Mouse (Mus musculus) forebrain, embryonic 16.5 days (tissue): ENCODE results near the gene Fgfr2. TPM values are rescaled to one million over a fixed set of nuclear protein-coding genes. Genes with fewer than 3 reads are reported as not detected.

ENCODE experiments used
- ATAC-seq: fragments of 200-750 bp; cut with Nextera tagmentation; 2 replicates; pipeline ENCODE4 v1.8.0; 2017; ENCODE audit warnings: mild to moderate bottlenecking, moderate library complexity
- H3K27ac ChIP-seq: fragments of 300-500 bp; sonication (generic); 2 replicates; pipeline ENCODE4 v1.5.1; 2014; ENCODE audit warnings: low read length, control low read depth
- H3K27me3 ChIP-seq: fragments of 300-500 bp; sonication (generic); replicated peaks from 2 replicates; pipeline ENCODE4 v1.6.1; 2014; ENCODE audit warnings: low read length; ENCODE audit not compliant: control insufficient read depth, insufficient read depth
- H3K36me3 ChIP-seq: fragments of 300-500 bp; sonication (generic); 2 replicates; pipeline ENCODE4 v1.6.1; 2014; ENCODE audit not compliant: control insufficient read depth, insufficient read depth
- H3K4me1 ChIP-seq: fragments of 300-500 bp; sonication (generic); replicated peaks from 2 replicates; pipeline ENCODE4 v1.6.1; 2014; ENCODE audit warnings: low read length; ENCODE audit not compliant: control insufficient read depth, insufficient read depth
- H3K4me2 ChIP-seq: fragments of 300-500 bp; sonication (generic); 2 replicates; pipeline ENCODE4 v1.6.1; 2014; ENCODE audit warnings: mild to moderate bottlenecking, low read length, control low read depth
- H3K4me3 ChIP-seq: fragments of 300-500 bp; sonication (generic); replicated peaks from 2 replicates; pipeline ENCODE4 v1.5.1; 2014; ENCODE audit warnings: mild to moderate bottlenecking, low read length, control low read depth
- H3K9ac ChIP-seq: fragments of 300-500 bp; sonication (generic); replicated peaks from 2 replicates; pipeline ENCODE4 v1.6.1; 2014; ENCODE audit warnings: low read depth, low read length, control low read depth
- H3K9me3 ChIP-seq: fragments of 300-500 bp; sonication (generic); 2 replicates; pipeline ENCODE4 v1.6.1; 2016; ENCODE audit warnings: low read length; ENCODE audit not compliant: control insufficient read depth
- WGBS: fragments of 180-500 bp; shearing (Covaris S2); extraction: QIAGEN DNeasy Blood & Tissue Kit; methylation state at CpG from one replicate; pipeline ENCODE4 v1.1.7; 2014; 5-methylcytosine and 5-hydroxymethylcytosine counted together
- polyA plus RNA-seq: library from polyadenylated mRNA; unstranded; fragments of >200 nt; fragmentation: Nextera tagmentation; extraction: Ambion mirVana; gene quantifications from 2 replicates; pipeline ENCODE4 v1.2.1, GENCODE M21; 2015

Fgfr2 gene
- polyA plus RNA-seq, 1 experiment from 2014 or later = 39.2 TPM

DNA sequence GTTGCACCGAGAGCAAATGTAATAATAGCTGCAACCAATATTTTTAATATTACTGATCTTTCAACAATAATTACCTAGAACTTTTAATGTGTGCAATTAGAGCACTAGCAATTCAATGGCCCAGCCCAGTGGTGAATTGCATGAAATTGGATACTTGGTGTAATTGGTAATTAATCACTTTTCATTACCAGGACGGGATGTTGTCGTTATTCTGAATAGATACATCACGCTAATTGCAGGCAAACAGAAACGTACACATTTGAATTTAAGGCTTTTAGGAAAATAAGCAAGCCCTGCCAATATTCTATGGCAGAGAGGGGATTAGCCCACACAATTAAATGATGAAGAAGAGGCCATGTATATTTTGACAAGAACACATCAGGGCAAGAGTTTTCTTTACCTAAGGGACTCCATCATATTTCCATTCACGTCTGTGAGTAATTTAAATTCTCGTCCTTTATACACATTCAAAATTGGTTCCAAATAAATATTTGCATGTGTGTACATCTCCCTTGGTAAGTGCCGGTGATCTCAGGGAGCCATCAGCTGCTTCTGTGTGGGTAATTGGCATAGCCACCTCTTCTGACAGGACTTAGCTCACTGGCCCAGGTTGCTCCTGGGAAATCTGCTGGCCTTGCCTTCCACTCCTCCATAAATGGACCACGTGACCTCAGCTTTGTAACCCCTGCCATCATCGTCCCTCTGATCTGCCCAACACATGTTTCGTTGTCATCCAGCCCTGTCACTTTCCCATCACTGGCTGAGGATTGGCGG, 1471.0 kb downstream of the Fgfr2 start:
- no peak for ATAC-seq
- Histone ChIP-seq H3K9me3 (no peaks in the 10 kb centered on the region), H3K4me2 (no peak overlapping the region), H3K4me3 (no peak overlapping the region), H3K9ac (no peak overlapping the region), H3K27ac (no peak overlapping the region), H3K27me3 (peaks cover 69% of the 10 kb centered on the region), H3K4me1 (peaks cover 7% of the 10 kb centered on the region), H3K36me3 (no peaks in the 10 kb centered on the region)
- 33% methylated on average over 12 of the region's 12 CpGs for WGBS

DNA sequence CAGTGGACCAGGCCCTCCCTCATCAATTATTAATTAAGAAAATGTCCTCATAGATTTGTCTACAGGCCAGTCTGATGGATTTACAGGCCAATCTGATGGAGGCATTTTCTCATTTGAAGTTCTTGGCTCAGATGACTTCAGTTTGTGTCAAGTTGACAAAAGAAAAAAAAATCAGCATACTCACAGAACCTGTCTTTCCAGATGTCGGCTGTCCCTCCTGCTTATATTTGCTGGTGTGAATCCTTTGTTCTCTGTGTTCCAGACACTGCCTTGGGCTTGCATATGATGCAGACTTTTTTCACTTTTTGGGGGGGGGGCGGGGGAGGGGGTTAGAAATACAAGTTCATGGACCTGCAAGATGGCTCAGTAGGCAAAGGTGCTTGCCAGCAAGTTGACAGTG, 1472.9 kb downstream of the Fgfr2 start:
- H3K36me3 ChIP-seq = no peaks in the 10 kb centered on the region
- H3K27me3 ChIP-seq = peaks cover 83% of the 10 kb centered on the region
- H3K9me3 ChIP-seq = no peaks in the 10 kb centered on the region
- no peak overlapping the region for H3K9ac ChIP-seq
- WGBS = 44% methylated on average over 2 of the region's 2 CpGs
- 0 out of 2 replicates have a peak, but pooled peaks cover 2% of the 10 kb centered on the region for H3K4me1 ChIP-seq
- H3K4me3 ChIP-seq = no peak overlapping the region
- no peak for ATAC-seq
- no peak overlapping the region for H3K27ac ChIP-seq
- no peak overlapping the region for H3K4me2 ChIP-seq

DNA sequence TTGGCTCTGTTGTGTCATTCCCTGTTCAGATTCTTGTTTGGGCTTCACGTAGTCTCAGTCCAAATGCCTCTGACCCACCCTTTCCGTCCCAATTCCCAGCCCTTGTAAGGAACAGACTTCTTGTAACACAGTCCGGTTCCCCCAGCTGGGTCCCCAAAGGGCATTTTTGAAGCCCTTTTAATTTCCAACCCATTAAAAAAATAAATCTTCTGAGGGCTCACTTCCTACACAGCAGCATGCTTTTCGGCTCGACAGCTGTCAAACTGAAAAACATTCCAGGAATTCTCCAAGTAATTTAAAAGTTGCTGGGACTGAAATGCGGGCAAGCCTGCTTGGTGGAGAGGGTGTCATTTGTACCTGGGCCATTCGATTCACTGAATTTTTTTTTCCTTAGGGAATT, 1474.9 kb downstream of the Fgfr2 start:
- WGBS = 25% methylated on average over 7 of the region's 7 CpGs
- peaks cover 91% of the 10 kb centered on the region for H3K27me3 ChIP-seq
- H3K27ac ChIP-seq = no peak overlapping the region

DNA sequence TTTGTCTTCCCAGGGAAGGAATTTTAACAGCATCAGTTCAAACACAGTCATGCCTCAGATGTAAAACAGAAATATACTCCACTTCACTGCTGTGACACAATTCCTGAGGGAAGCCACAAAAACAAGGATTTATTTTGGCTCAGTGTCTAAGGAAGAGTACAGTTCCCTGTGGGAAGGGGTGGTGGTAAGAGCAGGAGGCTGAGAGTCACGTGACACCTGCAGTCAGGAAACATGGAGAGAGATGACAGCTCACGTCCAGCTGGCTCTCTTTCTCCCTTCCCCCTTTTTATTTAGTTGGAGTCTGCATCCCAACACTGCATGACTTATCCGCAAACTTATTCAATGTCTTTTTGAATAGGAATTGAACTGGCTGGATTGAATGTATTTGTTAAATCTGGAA, 1475.6 kb downstream of the Fgfr2 start:
- H3K27me3 ChIP-seq = peaks cover 92% of the 10 kb centered on the region
- no peak overlapping the region for H3K27ac ChIP-seq
- H3K9ac ChIP-seq = no peak overlapping the region
- no peak for ATAC-seq
- H3K4me2 ChIP-seq = no peak overlapping the region
- H3K36me3 ChIP-seq = no peaks in the 10 kb centered on the region
- no peak overlapping the region for H3K4me3 ChIP-seq
- H3K4me1 ChIP-seq = peaks cover 14% of the 10 kb centered on the region
- no peaks in the 10 kb centered on the region for H3K9me3 ChIP-seq
- 40% methylated on average over 3 of the region's 3 CpGs for WGBS

More for the DNA sequence above, 1474.9 kb downstream of the Fgfr2 start:
- Histone ChIP-seq H3K4me1 (peaks cover 14% of the 10 kb centered on the region), H3K4me3 (no peak overlapping the region), H3K9me3 (no peaks in the 10 kb centered on the region), H3K36me3 (no peaks in the 10 kb centered on the region), H3K4me2 (no peak overlapping the region), H3K9ac (no peak overlapping the region)
- no peak for ATAC-seq

DNA sequence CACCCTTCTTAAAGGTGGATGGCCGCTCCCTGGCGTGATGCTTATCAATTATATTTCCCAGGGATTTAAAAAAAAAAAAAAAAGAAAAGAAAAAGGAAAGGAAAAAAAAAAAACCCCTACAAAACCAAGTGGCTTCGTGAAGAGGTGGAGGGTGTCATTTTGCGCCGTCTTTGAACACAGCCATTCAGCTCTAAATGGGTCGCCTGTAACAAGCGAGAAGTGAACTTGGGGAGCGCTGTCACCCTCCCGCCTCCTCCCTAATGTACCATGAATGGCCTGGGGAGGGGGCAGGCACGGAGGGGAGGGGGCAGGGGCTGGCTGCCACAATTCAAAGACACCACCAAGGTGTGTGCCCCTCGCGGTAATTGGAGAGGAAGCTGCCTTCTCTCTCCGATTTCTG, 1478.6 kb downstream of the Fgfr2 start:
- H3K9me3 ChIP-seq = no peaks in the 10 kb centered on the region
- under 1% methylated on average over 13 of the region's 13 CpGs for WGBS
- ATAC-seq = no peak
- H3K27ac ChIP-seq = no peak overlapping the region
- peak overlapping the region; percentile 12; the same call in 1 of the 2 replicates for H3K4me2 ChIP-seq
- H3K36me3 ChIP-seq = no peaks in the 10 kb centered on the region
- H3K4me1 ChIP-seq = peaks cover 12% of the 10 kb centered on the region
- H3K4me3 ChIP-seq = no peak overlapping the region
- H3K9ac ChIP-seq = no peak overlapping the region
- peaks cover 88% of the 10 kb centered on the region for H3K27me3 ChIP-seq

DNA sequence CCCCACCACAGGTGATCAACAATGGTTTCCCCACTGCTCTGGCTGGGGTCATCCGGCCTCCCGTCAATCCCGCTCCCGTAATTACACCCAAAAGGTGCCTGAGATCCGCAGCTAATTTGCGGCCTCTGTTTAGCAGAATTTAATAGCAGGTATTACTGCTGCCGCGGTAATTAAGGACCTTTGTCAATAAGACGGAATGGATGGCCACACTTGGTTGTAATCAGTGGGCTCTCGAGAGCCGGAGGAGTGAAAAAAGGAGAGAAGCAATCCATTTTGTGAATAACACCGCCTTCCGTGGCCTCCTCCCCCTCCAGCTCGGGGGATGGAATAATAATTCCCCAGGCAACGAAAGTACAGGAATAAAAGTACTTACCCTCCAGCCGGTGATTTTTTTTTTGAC, 1479.1 kb downstream of the Fgfr2 start:
- Histone ChIP-seq H3K27me3 (peaks cover 85% of the 10 kb centered on the region), H3K4me3 (0 out of 2 replicates have a peak overlapping the region, but pooled peaks have one; percentile 1), H3K4me1 (peaks cover 12% of the 10 kb centered on the region), H3K9ac (no peak overlapping the region), H3K27ac (no peak overlapping the region), H3K4me2 (peak overlapping the region; percentile 3; the same call in 1 of the 2 replicates), H3K9me3 (no peaks in the 10 kb centered on the region), H3K36me3 (no peaks in the 10 kb centered on the region)
- ATAC-seq = no peak
- WGBS = under 1% methylated on average over 16 of the region's 16 CpGs

DNA sequence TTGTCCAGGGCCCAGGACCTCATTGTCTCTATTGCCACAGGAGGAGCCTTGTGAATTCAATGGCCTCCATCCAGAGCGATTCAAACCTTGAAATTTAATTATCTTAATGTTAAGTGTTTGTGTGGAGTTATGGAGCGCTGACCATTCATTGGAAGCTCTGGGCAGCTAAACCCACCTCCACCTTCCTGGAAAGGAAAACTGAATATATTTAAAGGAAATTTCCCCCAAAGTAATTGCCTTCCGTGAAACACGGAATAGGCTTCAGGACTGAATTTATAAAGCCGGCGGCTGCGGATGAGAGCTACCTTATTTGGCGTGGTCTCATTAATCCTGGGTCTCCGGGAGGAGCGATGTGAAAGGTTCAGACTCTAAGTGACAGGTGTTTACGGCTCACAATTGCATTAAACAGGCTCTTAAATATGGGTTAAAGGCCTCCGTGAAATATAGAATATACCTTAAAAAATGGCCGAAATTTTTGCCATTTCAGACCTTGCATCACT, 1479.8 kb downstream of the Fgfr2 start:
- H3K36me3 ChIP-seq = no peaks in the 10 kb centered on the region
- ATAC-seq = no peak
- no peak overlapping the region for H3K9ac ChIP-seq
- H3K4me1 ChIP-seq = peaks cover 12% of the 10 kb centered on the region
- no peak overlapping the region for H3K4me3 ChIP-seq
- no peak overlapping the region for H3K27ac ChIP-seq
- 8% methylated on average over 13 of the region's 13 CpGs for WGBS
- H3K9me3 ChIP-seq = no peaks in the 10 kb centered on the region
- H3K27me3 ChIP-seq = peaks cover 81% of the 10 kb centered on the region
- no peak overlapping the region for H3K4me2 ChIP-seq

DNA sequence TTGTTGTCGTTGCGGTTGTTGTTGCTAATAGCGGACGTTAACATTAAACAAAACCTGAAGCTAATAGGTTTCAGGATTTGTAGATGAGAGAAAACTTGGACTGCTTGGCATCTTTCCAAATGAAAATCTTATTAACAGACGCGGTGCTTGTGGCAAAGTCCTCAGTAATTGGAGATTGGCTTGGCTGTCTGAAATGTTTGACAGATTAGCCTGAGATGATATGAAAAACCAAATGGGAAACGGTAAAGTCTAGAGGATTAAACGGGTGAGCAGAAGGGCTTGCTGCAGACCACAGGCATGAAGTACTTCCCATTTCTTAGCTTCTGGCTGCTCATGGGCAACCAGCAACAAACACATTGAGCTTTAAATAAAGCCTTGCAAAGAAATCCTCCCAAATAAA, 1493.6 kb downstream of the Fgfr2 start:
- peak; percentile 35 for ATAC-seq

DNA sequence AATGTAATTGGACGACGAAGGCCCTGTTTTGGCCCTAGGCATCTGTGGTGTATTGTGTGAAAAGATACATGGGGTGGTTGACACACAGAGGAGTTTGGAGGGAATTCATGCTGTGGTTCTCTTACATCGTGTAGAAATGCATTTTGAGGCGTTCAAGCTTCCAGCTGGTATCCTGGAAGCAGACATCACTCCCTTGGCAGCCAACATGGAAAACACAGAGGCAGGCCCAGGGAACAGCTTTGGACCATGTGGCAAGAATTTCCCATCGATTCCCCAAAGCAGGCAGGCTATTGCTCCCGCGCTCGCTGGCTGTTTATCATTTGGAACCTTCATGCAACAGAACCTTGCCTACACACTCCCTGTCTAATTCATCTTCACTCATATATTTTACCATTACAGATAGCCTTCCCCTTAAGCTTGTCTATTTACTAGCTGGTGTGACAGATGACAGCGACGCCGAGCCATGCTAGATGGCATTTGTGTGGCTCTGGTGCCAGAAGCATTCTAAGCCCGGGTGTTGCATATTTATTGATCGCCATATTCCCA, 1494.2 kb downstream of the Fgfr2 start:
- ATAC-seq = peak; percentile 91
- Histone ChIP-seq H3K4me1 (peaks cover 21% of the 10 kb centered on the region), H3K27ac (peak overlapping the region; percentile 89), H3K4me2 (peak overlapping the region; percentile 33), H3K9me3 (no peaks in the 10 kb centered on the region), H3K9ac (no peak overlapping the region), H3K27me3 (0 out of 2 replicates have a peak, but pooled peaks cover 3% of the 10 kb centered on the region), H3K36me3 (no peaks in the 10 kb centered on the region), H3K4me3 (no peak overlapping the region)
- 51% methylated on average over 13 of the region's 13 CpGs for WGBS

More for the DNA sequence above, 1493.6 kb downstream of the Fgfr2 start:
- Histone ChIP-seq H3K9ac (no peak overlapping the region), H3K4me1 (peaks cover 21% of the 10 kb centered on the region), H3K27me3 (0 out of 2 replicates have a peak, but pooled peaks cover 3% of the 10 kb centered on the region), H3K4me2 (peak overlapping the region; percentile 33; the same call in 1 of the 2 replicates), H3K4me3 (no peak overlapping the region), H3K36me3 (no peaks in the 10 kb centered on the region), H3K9me3 (no peaks in the 10 kb centered on the region), H3K27ac (peak overlapping the region; percentile 89)
- 27% methylated on average over 8 of the region's 8 CpGs for WGBS
